Mouse (Mus musculus) retina, postnatal 1 day (tissue): ENCODE results near the gene Tpgs1.

Experiments used
- DNase-seq: peaks from one replicate; pipeline ENCODE4 v3.0.0-alpha.2; 2012

The Tpgs1 gene

DNA sequence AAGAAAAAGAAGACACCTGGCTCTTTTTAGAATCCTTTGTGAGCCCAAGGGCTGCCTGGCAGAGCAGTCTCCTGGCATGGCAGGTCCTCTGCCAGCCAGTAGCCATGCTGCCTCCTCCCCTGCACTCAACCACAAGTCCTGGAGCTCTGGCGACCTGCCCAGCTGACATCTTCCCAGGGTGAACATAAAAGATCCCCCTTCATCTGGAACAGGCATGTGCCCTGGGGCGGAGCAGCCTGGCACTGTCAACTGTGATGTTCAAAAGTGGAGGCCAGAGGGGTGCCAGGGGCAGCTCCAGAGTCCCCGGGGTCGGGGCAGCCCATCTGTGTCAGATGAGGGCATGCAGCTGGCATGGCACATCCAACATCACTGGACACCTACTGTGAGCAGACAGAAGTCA lies 45.8 kb downstream of the Tpgs1 start:
- peak; percentile 67 for DNase-seq

DNA sequence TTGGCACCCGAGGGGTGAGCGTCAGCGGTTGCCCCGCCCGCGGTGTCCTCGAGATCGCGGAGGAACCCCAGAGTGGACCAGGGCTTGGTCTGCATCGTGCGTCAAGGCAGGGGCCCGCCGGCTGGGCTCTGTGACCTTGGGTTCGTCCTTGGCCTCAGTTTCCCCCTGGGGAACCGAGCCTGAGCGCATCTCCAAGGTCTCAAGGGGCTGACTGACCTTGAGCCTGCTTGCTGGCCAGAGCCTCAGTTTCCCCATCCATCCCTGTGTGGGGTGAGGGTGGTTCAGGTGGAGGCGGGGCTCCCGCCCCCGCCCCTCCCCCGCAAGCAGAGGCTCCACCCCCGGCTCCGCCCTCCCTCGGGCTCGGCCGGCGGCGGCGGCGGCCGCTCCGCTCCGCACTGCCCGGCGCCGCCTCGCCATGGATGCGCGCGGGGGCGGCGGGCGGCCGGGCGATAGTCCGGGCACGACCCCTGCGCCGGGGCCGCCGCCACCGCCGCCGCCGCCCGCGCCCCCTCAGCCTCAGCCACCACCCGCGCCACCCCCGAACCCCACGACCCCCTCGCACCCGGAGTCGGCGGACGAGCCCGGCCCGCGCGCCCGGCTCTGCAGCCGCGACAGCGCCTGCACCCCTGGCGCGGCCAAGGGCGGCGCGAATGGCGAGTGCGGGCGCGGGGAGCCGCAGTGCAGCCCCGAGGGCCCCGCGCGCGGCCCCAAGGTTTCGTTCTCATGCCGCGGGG lies 47.3 kb downstream of the Tpgs1 start, which contains the start of gene Hcn2:
TSS of gene Hcn2 (plus strand) at position 381 of the 734 bp plus-strand sequence.
- peak; percentile 33 for DNase-seq

DNA sequence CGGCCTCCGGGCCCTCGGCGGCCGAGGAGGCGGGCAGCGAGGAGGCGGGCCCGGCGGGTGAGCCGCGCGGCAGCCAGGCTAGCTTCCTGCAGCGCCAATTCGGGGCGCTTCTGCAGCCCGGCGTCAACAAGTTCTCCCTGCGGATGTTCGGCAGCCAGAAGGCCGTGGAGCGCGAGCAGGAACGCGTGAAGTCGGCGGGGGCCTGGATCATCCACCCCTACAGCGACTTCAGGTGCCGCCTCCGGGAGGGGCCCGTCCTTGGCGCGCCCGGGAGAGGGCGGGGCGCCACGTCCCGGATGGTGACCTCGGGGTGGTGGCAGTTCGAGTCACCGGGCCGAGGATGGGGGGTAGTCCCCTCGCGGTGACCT lies 47.8 kb downstream of the Tpgs1 start:
- DNase-seq = peak; percentile 53

DNA sequence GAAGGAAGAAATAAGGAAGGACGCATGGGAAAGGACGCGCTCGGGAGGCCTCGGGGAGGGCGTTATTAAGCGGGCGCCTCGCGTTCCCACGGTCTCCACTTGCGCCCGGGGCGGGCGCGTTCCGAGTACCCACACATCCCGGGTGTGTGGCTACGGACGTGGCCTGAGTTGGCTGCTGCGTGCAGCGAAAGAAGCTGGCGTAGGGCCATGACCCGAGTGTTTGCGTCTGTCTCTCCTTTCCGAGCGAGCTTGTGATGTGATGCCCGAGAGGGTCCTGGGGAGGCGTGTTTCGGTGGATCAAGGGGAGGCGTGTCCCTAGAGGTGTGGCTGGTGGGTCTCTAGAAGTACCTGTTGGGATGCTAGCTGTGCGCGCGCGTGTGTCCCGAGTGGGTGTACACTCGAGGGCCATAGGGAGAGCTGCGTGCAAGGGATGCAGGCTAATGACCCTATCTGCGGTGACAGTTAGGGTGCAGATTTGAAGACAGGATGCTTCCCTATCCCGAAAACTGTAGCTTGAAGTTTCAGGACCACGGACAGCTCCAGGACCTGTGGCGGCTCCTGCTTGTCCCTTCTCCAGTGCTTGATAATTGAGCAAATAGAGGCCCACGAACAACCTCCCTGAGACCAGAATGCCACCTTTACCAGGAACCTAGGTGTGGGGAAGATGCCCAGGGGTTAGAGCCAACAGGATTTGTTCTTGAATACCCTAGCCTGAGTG lies 48.6 kb downstream of the Tpgs1 start:
- DNase-seq = peak; percentile 81

DNA sequence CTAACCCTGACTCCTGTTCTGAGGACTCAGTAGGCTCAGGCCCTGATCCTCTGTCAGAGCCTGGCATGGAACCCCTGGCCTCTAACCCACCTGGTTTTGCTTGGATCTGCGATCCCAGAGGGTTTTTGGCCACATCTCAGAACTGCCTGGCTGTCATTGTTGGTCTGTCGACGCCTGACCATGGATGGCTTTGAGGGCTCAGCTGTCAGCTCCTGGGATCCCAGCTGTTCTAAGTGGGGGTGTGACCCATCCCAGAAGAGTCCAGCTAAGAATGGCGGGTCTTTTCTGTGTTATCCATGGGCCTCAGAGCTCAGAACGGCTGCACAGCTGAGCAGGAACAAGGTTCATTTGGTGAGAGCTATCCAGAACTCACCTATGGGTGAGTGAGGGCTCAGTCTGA lies 51.9 kb downstream of the Tpgs1 start:
- no peak for DNase-seq

DNA sequence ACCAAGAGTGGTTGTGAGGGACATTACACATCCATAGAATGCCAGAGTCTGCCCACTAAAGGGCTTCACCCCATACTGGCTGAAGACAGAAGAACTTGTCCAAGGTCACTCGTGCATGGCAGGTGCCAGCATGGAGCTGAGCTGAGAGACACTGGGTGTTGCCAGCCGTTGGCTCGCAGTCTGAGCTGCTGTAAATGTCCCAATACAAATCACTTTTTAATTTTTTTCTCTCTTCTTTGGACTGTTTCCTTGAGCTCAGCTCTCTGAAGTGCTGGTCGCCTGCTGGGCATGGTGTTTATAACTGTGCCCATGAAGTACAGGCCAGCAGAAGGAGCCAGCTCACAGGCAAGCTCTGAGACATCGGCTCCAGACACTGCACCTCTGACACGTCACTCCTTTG lies 53.9 kb downstream of the Tpgs1 start:
- no peak for DNase-seq

DNA sequence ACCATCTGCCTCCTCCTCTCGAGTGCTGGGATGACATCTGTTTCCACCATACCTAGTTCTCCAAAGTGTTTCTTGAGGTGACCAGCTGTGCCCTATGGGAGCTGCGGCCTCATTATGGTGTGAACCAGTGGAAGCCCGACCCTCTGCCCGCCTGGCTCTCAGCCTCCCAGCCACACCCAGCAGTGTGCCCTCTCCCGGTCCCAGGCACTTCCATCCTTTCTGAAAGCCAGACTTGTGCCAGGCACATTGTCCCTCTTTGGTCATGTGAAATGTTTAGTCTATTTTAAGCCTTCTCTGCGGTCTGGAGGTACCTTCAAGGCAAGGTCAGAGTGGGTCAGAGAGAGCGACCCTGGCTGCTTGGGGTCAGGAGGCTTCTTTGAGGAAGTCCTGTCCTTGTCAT lies 54.5 kb downstream of the Tpgs1 start:
- DNase-seq = no peak
